Mouse (Mus musculus) fat pad, adult 2 months (tissue): Measurements from ENCODE around the gene Klra2.
"Not testable (repeated sequence)": the region's sequence is repeated elsewhere in the genome, so short reads cannot be mapped to it uniquely, and the experiment has no call there.

Experiments used
- DNase-seq: peaks from one replicate; pipeline ENCODE4 v3.0.0-alpha.2; 2011; ENCODE audit warnings: low read depth, low spot score; ENCODE audit errors: extremely low read depth

Gene Klra2

GRCm38 (mm10) chr6:131247206-131247605, at the start of gene Klra2:
Gene Klra2 (minus strand): TSS chr6:131247362.
- DNase-seq, result no peak

GRCm38 (mm10) chr6:131294435-131295112, 47.4 kb upstream of the Klra2 start:
- no peak for DNase-seq

GRCm38 (mm10) chr6:131293916-131294315, 46.8 kb upstream of the Klra2 start:
- DNase-seq, result no peak

- no peak for DNase-seq
Observed at GRCm38 (mm10) chr6:131292991-131293788, 46.0 kb upstream of the Klra2 start, which contains the start of gene Magohb. Gene Magohb (minus strand): TSS chr6:131293244.

- DNase-seq, result no peak
Observed at GRCm38 (mm10) chr6:131292276-131292990, 45.3 kb upstream of the Klra2 start.

GRCm38 (mm10) chr6:131290430-131290829, 43.3 kb upstream of the Klra2 start:
- no peak for DNase-seq

GRCm38 (mm10) chr6:131278160-131278559, 31.0 kb upstream of the Klra2 start:
- DNase-seq, result not testable (repeated sequence)

GRCm38 (mm10) chr6:131276659-131277058, 29.5 kb upstream of the Klra2 start:
- DNase-seq, result no peak

- no peak for DNase-seq
Observed at GRCm38 (mm10) chr6:131272311-131272710, 25.1 kb upstream of the Klra2 start.

GRCm38 (mm10) chr6:131270312-131270711, 23.1 kb upstream of the Klra2 start:
- no peak for DNase-seq

- DNase-seq, result no peak
Observed at GRCm38 (mm10) chr6:131269599-131269998, 22.4 kb upstream of the Klra2 start.

GRCm38 (mm10) chr6:131264175-131264574, 17.0 kb upstream of the Klra2 start:
- DNase-seq, result no peak

- no peak for DNase-seq
Observed at GRCm38 (mm10) chr6:131262778-131263177, 15.6 kb upstream of the Klra2 start.

- no peak for DNase-seq
Observed at GRCm38 (mm10) chr6:131262009-131262408, 14.8 kb upstream of the Klra2 start.

GRCm38 (mm10) chr6:131245081-131245480, 2.1 kb downstream of the Klra2 start:
- DNase-seq, result no peak
